Mouse (Mus musculus): ENCODE results near the gene Elavl3.

GRCm38 (mm10) chr9:22017208-22017825, 34.5 kb downstream of the Elavl3 start:
- TF ChIP-seq CTCF (IDR thresholded peaks at IDR 0.05; ENCODE audit: low read depth) (no peak), EP300 (IDR thresholded peaks at IDR 0.05; ENCODE audit: low read depth) (no peak)

Measured in liver, postnatal 0 days (tissue).